Mouse (Mus musculus) liver, embryonic 14.5 days (tissue): ENCODE measurements at regions not wholly inside any gene's neighbourhood (a gene's known extent, or its start where the extent isn't known, plus 50 kb on each side); places are given as distances from the start of the nearest gene placed in this dataset.

Source experiments
- ATAC-seq: fragments of 200-750 bp; cut with Nextera tagmentation; 2 replicates; pipeline ENCODE4 v1.8.0; 2017; ENCODE audit warnings: moderate number of reproducible peaks, mild to moderate bottlenecking, moderate library complexity; ENCODE audit not compliant: insufficient read depth
- DNase-seq, 3 experiments: peaks; one replicate each; pipeline ENCODE4 v3.0.0-alpha.2; 2012 to 2013; ENCODE audit warnings: low read depth in 3 of 3, low spot score in 3 of 3
- H3K27ac ChIP-seq: fragments of 300-500 bp; sonication (generic); 2 replicates; pipeline ENCODE4 v1.5.1; 2014; ENCODE audit warnings: moderate library complexity, mild to moderate bottlenecking, control low read depth, inconsistent platforms
- H3K27me3 ChIP-seq: fragments of 300-500 bp; sonication (generic); 2 replicates; pipeline ENCODE4 v1.6.1; 2014; ENCODE audit warnings: mild to moderate bottlenecking, low read length, moderate library complexity; ENCODE audit not compliant: control insufficient read depth, insufficient read depth
- H3K36me3 ChIP-seq: fragments of 300-500 bp; sonication (generic); replicated peaks from 2 replicates; pipeline ENCODE4 v1.6.1; 2014; ENCODE audit warnings: low read depth; ENCODE audit not compliant: control insufficient read depth, insufficient read depth
- H3K4me1 ChIP-seq, 2 experiments: fragments of 200-500 bp in 1 of 2; fragments of 300-500 bp in 1 of 2; sonication (generic) in 1 of 2; replicated peaks; 2 replicates each; pipeline ENCODE4 v1.6.1; 2012 to 2014; ENCODE audit warnings: antibody characterized with exemption in 1 of 2, inconsistent platforms in 1 of 2, low read length in 1 of 2; ENCODE audit not compliant: control insufficient read depth in 2 of 2, insufficient read depth in 2 of 2
- H3K4me2 ChIP-seq: fragments of 300-500 bp; sonication (generic); 2 replicates; pipeline ENCODE4 v1.6.1; 2014; ENCODE audit warnings: low read depth, mild to moderate bottlenecking, control low read depth, moderate library complexity
- H3K4me3 ChIP-seq, 2 experiments: fragments of 200-500 bp in 1 of 2; fragments of 300-500 bp in 1 of 2; sonication (generic) in 1 of 2; 2 replicates each; pipeline ENCODE4 v1.5.1; 2012 to 2014; ENCODE audit warnings: low read depth in 2 of 2, low read length in 2 of 2, mild to moderate bottlenecking in 2 of 2, control low read depth in 1 of 2, inconsistent platforms in 1 of 2, moderate library complexity in 1 of 2; ENCODE audit not compliant: insufficient read depth in 1 of 2
- H3K9ac ChIP-seq: fragments of 300-500 bp; sonication (generic); replicated peaks from 2 replicates; pipeline ENCODE4 v1.6.1; 2014; ENCODE audit warnings: mild to moderate bottlenecking, control low read depth, moderate library complexity
- H3K9me3 ChIP-seq: fragments of 300-500 bp; sonication (generic); 2 replicates; pipeline ENCODE4 v1.6.1; 2016; ENCODE audit warnings: low read length, mixed read lengths; ENCODE audit not compliant: control insufficient read depth
- CTCF ChIP-seq: IDR thresholded peaks from 2 replicates; pipeline ENCODE4 v1.5.1; 2016; ENCODE audit warnings: antibody characterized with exemption, low read depth, control low read depth
- EP300 ChIP-seq: IDR thresholded peaks from 2 replicates; pipeline ENCODE4 v1.6.1; 2016; ENCODE audit warnings: antibody characterized with exemption, low read depth
- WGBS: fragments of 180-500 bp; shearing (Covaris S2); extraction: QIAGEN DNeasy Blood & Tissue Kit; methylation state at CpG from one replicate; pipeline ENCODE4 v1.1.7; 2014; ENCODE audit not compliant: insufficient replicate concordance; 5-methylcytosine and 5-hydroxymethylcytosine counted together

DNA sequence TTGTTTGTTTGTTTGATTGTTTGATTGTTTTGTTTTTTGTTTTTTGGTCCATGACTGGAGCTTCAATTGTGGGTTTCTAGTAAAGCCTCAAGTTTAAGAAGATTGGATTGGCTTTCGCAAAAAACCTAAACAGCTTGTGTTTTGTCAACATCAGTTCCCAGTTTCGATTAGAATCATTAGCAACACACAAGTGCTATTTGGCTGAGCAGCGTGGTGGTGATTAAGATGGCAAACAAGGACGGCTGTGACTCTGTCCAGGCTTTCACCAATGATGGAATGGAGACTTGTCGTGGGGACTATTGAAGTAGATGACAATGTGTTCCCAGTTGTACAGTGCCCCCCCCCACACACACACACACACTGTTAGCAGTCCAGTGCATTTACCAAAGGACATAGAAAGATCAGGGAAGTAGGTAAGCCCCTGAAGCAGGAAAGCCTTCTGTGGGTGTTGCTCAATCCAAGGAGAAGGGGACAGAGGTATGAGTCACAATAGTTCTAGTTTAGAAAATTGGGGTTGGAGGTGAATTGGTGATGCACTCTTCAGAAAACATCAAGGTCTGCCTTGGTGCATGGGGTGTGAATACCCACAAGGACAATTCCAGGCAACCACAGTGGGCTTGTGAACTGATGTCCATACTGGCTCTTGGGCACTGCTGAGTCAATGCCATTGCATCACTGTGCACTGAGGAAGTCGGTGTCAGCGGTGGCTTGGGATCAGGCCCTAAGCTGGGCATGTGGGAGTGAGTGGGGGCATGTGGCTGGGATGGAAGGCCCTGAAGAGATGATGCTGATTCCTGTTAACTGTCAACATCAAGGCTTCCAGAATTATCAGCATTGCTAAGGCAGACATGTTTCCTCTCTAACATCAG, 174.5 kb upstream of the Cox10 start:
- no peak for ATAC-seq
- DNase-seq: no peak

DNA sequence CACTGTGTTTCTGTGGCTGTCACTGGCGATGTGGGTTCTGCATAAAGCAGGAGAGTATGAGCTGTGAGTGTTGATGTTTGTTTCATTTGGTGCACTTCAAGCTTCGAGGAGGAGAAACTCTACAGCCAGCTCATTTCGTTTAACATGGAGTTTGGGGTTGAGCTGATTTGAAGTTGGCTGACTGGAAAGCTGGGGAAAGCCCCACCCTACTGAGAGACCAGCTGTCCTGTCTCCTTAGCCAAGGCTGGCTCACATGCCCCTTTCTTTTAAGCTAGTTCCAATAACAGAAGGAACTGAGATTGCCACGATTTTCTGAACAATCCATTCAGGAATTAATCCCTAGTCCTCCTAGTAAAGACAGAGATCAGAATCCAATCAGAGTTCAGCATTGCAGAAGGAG, 157.6 kb upstream of the Cox10 start:
- Histone ChIP-seq H3K36me3 (no peaks in the 10 kb centered on the region), H3K27ac (no peak overlapping the region), H3K4me3 (no peak overlapping the region), H3K27me3 (no peaks in the 10 kb centered on the region), H3K9me3 (no peaks in the 10 kb centered on the region), H3K4me2 (no peak overlapping the region), H3K4me1 (no peaks in the 10 kb centered on the region), H3K9ac (no peak overlapping the region)
- 48% methylated on average over 4 of the region's 4 CpGs for WGBS
- DNase-seq (no peak), ATAC-seq (no peak)
- TF ChIP-seq CTCF (no peak), EP300 (no peak)

More for the DNA sequence above, 174.5 kb upstream of the Cox10 start:
- Histone ChIP-seq H3K4me3 (no peak overlapping the region), H3K4me1 (no peaks in the 10 kb centered on the region), H3K27ac (no peak overlapping the region), H3K27me3 (no peaks in the 10 kb centered on the region), H3K9ac (no peak overlapping the region), H3K9me3 (no peaks in the 10 kb centered on the region), H3K36me3 (no peaks in the 10 kb centered on the region), H3K4me2 (no peak overlapping the region)
- TF ChIP-seq CTCF: no peak
- no peak for TF ChIP-seq EP300
- 55% methylated on average over 7 of the region's 7 CpGs for WGBS

DNA sequence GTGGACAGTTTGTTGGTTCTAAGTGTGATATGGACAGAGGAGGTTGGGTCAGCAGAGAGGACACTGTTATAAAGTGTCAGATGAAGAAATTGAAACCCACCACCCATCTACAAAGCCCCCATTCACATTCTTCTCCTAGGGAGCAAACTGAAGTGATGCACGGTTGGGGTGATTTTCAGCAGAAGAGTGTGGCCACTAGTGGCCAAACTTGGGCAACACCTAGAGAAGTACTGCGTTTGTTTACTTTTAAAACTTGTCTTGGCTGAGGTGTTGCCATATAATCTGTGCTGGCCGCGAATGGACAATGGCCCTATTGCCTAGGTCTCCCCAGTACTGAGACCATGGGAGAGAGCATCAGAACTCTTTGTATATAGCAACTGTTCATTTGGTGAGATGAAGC, 150.8 kb upstream of the Cox10 start:
- Histone ChIP-seq H3K4me2 (no peak overlapping the region), H3K27me3 (no peaks in the 10 kb centered on the region), H3K4me1 (no peaks in the 10 kb centered on the region), H3K4me3 (no peak overlapping the region), H3K9ac (no peak overlapping the region), H3K27ac (no peak overlapping the region), H3K36me3 (no peaks in the 10 kb centered on the region), H3K9me3 (no peaks in the 10 kb centered on the region)
- TF ChIP-seq CTCF: no peak
- 50% methylated on average over 4 of the region's 4 CpGs for WGBS
- DNase-seq: no peak
- ATAC-seq: no peak

DNA sequence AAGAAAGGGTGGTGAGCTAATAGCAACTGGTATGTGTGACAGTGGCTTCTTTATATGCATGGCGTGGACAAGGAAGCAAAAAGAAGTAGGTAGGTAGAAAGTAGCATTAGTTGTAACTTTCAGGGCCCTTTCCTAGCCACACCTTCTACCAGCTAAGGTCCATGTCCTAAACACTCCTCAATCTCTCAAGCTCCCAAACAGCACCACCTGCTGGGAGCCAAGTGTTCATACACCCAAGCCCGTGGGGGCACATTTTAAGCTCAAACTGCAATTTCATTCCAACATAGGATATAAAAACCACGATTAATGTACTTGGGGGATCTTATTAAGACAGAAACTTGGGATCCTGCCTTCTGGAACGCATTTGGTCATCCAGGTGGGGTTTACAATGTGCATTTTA, 141.6 kb upstream of the Cox10 start:
- WGBS: 66% methylated on average over 4 of the region's 4 CpGs
- ATAC-seq (no peak), DNase-seq (no peak)
- Histone ChIP-seq H3K36me3 (no peaks in the 10 kb centered on the region), H3K9me3 (no peaks in the 10 kb centered on the region), H3K4me1 (no peaks in the 10 kb centered on the region), H3K27ac (no peak overlapping the region), H3K4me2 (no peak overlapping the region), H3K4me3 (no peak overlapping the region), H3K9ac (no peak overlapping the region), H3K27me3 (no peaks in the 10 kb centered on the region)
- no peak for TF ChIP-seq EP300
- TF ChIP-seq CTCF: peak; percentile 39; the same call in 1 of the 2 replicates

DNA sequence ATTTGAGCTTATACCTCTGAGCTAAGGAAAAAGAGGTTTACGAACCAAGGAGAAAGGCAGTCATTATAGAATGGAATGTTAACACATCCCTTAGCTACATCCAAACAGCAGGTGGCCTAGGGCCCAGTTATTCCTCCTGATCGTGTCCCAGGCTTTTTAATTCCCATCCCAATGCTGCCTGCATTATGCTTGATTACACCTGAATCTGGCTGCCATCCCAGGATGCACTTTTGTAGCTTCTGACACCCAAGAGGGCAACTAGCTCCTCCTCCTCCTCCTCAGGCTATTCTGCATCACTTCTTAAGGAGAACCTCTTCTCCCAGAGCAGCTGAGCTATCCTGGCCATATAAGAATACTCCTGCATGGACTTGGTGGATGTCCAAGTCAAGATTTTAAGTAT, 137.9 kb upstream of the Cox10 start:
- ATAC-seq (no peak), DNase-seq (no peak)
- Histone ChIP-seq H3K27ac (no peak overlapping the region), H3K36me3 (no peaks in the 10 kb centered on the region), H3K27me3 (no peaks in the 10 kb centered on the region), H3K4me3 (no peak overlapping the region), H3K9me3 (no peaks in the 10 kb centered on the region), H3K9ac (no peak overlapping the region), H3K4me1 (no peaks in the 10 kb centered on the region), H3K4me2 (no peak overlapping the region)
- TF ChIP-seq EP300: no peak
- 44% methylated on average over 2 of the region's 2 CpGs for WGBS
